Mouse (Mus musculus) spleen, adult 10 weeks (tissue): Measurements from ENCODE around the gene Grin3b. TPM values are rescaled to one million over a fixed set of nuclear protein-coding genes. Genes with fewer than 3 reads are reported as not detected.

Source experiments
- polyA plus RNA-seq: library from polyadenylated mRNA; stranded (reverse); fragments of 350-450 nt; fragmentation: Illumina TruSeq; extraction: RNeasy Lipid Tissue Mini Kit (QIAGEN cat#74804); gene quantifications from one replicate; pipeline ENCODE4 v1.2.3, GENCODE M21; 2015; ENCODE audit warnings: low replicate concordance; ENCODE audit not compliant: insufficient read depth

Gene Grin3b
- not detected for polyA plus RNA-seq

DNA sequence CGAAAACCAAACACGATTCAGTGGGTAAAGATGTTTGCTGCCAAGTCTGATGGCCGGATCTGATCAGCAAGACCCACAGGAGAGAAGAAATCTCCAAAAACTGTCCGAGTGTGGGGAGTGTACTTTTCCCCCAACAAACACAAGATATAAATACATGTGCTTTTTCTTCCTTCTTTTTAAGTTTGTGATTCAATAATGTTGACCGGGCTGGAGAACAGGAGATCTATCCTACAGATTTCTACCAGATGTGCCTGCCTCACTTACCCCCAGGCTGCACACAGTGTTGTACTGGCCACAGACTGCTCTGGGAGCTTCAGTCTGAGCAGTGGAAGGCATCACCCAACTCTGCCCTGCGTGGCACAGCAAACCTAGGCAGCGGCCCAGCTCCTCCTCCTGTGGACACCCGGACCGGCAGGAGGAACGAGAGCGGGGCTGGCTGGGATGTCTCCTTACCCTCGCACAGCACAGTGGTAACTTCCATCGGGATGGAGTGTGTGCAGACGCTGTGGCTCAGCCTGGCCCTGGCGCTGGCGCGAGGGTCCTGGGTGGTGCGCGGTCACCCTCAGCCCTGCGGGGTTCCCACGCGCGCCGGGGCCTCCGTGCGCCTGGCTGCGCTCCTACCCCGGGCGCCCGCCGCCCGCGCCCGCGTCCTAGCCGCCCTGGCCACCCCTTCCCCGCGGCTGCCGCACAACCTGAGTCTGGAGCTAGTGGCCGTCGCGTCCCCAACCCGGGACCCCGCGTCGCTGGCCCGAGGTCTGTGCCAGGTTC is at the start of gene Grin3b:
TSS of gene Grin3b (plus strand) at position 301 of the 768 bp plus-strand sequence.

DNA sequence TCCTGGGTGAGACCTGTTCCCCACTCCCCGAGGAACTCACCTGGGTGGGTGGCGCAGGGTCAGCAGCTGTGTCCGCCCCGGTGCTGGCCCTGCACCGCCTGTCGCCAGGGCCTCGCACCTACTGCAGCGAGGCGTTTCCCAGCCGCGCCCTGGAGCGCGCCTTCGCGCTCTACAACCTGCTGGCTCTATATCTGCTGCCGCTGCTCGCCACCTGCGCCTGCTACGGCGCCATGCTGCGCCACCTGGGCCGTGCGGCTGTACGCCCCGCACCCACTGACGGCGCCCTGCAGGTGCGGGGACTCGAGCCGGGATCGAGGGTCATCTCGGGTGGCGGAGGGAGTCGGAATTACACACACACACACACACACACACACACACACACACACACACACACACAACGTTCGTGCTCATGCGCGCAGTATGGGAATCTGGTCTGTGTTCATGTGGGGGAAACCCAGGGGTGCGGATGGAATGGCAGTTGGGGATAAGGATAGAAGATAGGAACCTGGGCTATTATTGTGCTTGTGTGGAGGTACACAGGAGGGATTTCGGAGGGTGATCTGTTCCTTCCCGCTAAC is 49.5 kb upstream of the Grin3b start, which contains the start of gene R3hdm4:
TSS of gene R3hdm4 (minus strand) at position 251 of the 578 bp plus-strand sequence.

DNA sequence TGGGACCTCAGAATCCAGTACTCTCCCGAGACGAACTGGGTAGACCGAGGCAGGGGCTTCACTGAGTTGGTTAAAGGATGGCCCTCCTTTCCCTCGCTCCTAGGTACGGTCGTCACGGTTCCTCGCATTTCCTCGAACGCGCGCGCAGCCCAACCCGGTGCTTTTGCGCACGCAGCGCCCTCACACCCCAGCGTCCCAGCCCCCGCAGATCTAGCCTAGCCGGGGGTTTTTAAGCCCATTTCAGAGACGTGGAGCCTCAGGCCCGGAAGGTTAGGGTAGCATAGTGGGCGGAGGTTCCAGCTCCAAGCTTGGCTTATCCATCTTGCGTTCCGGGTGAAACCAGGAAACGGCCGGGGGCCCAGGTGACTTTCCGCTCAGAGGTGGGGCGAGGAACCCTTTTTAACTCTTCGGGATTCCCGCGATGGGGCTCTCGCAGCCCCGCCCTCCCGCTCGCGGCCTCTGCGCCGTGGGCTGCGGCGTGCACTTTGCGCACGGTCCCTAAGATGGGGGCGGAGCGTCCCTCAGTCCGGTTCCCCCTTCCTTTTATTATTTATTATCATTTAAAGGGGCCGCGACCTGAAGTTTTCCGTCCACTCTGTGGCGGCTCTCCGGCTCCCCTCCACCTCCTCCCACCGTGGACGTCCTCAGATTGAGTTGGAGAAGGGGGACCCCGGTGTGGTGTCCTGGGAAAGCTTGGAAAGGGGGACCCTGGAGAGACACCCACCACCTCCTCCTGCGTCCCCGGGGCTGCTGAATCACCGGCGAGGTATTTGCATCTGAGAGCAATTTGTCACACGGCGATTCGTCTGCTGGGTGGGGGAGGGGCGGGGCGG is 43.8 kb upstream of the Grin3b start, which contains the start of gene Arid3a:
TSS of gene Arid3a (plus strand) at position 553 of the 833 bp plus-strand sequence.

DNA sequence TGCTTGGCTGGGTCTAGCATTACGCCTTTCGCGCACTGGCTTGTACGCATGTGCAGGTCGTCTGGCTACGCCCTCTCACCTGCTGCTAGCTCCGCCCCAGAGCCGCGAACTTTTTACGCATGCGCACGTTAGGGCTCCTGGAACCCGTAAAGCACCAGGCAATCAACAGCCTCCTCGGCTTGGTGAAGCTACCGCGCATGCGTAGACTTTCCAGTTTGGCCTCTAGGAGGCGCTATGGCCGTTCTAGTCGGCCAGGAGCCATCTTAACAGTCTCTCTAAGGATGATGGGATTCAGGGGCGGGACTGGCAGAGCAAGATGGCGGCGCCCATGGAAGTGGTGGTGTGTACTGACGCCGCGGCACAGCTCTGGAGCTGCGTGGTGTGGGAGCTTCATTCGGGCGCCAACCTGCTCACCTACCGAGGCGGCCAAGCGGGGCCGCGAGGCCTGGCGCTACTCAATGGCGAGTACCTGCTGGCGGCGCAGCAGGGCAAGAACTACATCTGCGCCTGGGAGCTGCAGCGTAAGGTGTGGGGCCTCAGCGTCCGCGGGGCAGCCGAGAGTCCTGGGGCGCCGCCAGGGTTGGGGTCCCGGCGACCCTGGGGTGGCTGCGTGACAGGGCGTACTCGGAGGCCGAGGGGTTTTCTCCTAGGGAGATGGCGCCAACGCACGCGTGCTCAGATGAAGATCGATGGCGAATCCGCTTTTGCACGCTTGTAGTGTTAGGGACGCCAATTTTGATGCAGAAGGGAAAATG is 10.5 kb upstream of the Grin3b start, which contains the start of gene Wdr18:
TSS of gene Wdr18 (plus strand) at position 306 of the 755 bp plus-strand sequence.

DNA sequence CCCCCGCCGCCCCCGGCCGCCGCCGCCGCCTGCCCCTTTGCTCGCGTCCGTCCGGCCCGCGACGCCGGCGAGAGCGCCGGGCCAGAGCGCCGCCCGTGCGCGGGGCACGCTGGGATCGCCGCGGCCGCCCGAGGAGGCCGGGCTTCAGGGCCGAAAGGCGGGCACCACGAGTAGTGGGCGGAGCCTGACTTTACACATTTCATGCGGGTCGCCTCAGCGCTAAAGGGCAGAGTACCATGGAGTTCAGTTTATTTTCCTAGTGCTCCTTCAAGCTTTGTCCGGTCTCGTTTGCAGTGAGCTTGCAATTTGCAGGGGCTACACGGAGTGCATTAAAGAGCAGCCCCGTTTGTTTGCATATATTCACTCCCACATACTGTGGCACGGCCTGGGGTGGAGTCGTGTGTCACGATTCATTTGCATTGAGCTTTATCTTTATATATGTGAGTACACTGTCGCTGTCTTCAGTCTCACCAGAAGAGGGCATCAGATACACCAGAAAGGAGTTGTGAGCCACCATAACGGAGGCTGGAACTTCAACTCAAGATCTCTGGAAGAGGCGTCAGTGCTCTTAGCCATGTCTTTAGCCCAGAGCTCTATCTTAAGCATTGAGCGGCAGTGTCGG is 13.8 kb downstream of the Grin3b start, which contains the start of gene Tmem259:
TSS of gene Tmem259 (minus strand) at position 136 of the 622 bp plus-strand sequence.

DNA sequence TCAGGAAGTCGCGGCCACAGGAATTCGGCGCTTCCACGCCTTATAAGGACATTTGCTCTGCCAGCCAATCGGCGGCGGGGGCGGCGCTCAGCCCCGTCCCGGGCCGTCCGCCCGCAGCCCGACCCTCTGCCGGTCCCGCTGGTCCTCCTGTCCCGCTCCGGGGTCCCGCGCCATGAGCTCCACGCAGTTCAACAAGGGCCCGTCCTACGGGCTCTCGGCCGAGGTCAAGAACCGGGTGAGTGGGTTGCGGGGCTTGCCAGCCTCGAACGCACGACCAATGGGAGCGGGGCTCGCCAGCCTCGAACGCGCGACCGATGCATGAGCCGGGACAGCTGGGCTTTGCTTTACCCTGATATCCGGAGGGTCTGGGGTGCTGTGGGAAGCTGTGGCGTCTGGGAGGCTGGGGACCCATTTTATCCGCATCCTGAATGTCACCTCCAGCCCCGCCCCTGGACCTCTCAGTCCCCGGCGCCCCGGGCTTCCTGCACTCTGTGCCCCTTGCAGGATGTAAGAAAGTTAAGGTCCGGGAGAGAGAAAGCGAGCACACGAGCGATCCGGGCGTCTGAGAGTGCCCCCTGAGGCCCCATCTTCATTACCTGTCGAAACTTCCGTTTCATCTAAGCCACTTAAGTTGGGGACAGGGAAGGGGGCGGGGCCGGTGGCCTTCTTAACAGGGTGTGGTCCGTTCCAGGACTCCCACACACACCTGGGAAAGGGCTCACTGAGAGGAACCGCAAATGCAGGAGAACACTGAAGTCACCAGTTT is 18.2 kb downstream of the Grin3b start, which contains the start of gene Cnn2:
TSS of gene Cnn2 (plus strand) at position 79 of the 766 bp plus-strand sequence.

DNA sequence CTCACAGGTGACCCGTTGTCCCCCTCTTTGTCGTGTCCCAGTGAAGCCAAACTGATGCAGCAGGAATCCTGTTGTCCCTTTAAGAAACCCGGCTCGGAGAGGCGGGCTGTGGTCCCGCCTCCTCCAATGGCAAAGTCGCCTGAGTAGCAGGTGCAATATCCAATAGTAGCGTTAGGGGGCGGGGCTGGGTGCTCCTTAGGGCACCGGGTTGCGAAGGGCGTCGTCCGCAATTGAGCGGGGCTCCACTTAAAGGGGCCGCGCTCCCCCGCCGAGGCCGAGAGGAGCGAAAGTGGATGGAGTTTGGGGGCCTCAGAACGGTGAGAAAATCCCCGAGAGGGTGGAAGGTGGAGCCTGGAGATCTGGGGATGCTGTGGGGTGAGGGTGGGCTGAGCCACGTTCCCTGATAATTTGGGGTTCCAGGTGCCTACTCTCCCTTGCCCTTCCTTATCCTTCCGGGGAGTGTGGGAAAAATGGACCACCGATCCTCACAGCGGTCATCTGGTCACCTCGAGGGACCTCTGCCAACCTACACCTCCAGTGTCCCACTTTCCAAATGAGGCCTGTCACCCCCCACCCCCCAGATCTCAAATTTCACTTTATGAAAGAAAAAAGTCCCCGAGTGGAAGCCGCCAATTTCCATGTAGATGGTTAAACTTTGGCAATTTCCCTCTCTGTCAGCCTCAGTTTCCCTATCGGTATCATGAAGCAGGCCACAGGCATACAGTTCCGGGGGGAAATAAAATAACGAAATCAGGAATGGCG is 25.9 kb downstream of the Grin3b start, which contains the start of gene Abca7:
TSS of gene Abca7 (plus strand) at position 223 of the 762 bp plus-strand sequence.

DNA sequence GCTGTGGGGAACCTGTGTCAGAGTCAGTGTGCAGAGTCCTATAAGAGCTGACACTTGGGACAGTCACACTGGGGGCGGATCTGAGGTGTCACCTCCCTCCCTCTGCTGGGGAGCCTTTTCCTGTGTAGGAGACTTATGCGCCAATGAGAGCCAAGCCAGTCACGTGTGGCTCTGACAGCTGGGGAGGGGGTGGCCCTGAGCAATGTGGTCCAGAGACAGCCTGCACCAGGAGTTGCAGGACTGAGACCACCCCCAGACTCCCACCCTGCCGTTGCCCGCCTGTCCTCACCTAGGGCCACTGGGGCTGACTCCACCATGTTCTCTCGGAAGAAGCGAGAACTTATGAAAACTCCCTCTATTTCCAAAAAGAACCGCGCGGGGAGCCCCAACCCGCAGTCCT is 46.0 kb downstream of the Grin3b start, which contains the start of gene Arhgap45:
TSS of gene Arhgap45 (plus strand) at position 143 of the 400 bp plus-strand sequence.

Other genes starting within 250 kb of the Grin3b start
- 16.0 TPM for gene Polrmt, start 224.1 kb upstream of the Grin3b start, polyA plus RNA-seq
- not detected for gene Fgf22, start 215.6 kb upstream of the Grin3b start, polyA plus RNA-seq
- 5.5 TPM for gene Rnf126, start 203.8 kb upstream of the Grin3b start, polyA plus RNA-seq
- 1.2 TPM for gene Fstl3, start 193.4 kb upstream of the Grin3b start, polyA plus RNA-seq
- 0.25 TPM for gene Prss57, start 179.8 kb upstream of the Grin3b start, polyA plus RNA-seq
- gene Palm, start 177.1 kb upstream of the Grin3b start, polyA plus RNA-seq = 3.1 TPM
- gene Misp, start 149.7 kb upstream of the Grin3b start, polyA plus RNA-seq = not detected
- 156 TPM for gene Ptbp1, start 116.3 kb upstream of the Grin3b start, polyA plus RNA-seq
- not detected for gene Prtn3, start 96.2 kb upstream of the Grin3b start, polyA plus RNA-seq
- gene Plppr3, start 96.1 kb upstream of the Grin3b start, polyA plus RNA-seq = 0.47 TPM
- 0.35 TPM for gene Elane, start 84.5 kb upstream of the Grin3b start, polyA plus RNA-seq
- gene Cfd, start 79.9 kb upstream of the Grin3b start, polyA plus RNA-seq = 1.0 TPM
- gene Med16, start 61.8 kb upstream of the Grin3b start, polyA plus RNA-seq = 3.4 TPM
- not detected for gene Gm26602, start 59.9 kb upstream of the Grin3b start, polyA plus RNA-seq
- gene Kiss1r, start 53.7 kb upstream of the Grin3b start, polyA plus RNA-seq = 0.33 TPM
- 52.3 TPM for gene R3hdm4, start 49.5 kb upstream of the Grin3b start, polyA plus RNA-seq
- gene Arid3a, start 43.7 kb upstream of the Grin3b start, polyA plus RNA-seq = 8.9 TPM
- 10.6 TPM for gene Wdr18, start 10.6 kb upstream of the Grin3b start, polyA plus RNA-seq
- 23.2 TPM for gene Tmem259, start 13.6 kb downstream of the Grin3b start, polyA plus RNA-seq
- gene Cnn2, start 17.9 kb downstream of the Grin3b start, polyA plus RNA-seq = 160 TPM
- 10.9 TPM for gene Abca7, start 25.8 kb downstream of the Grin3b start, polyA plus RNA-seq
- 93.1 TPM for gene Arhgap45, start 45.9 kb downstream of the Grin3b start, polyA plus RNA-seq
- gene Polr2e, start 69.1 kb downstream of the Grin3b start, polyA plus RNA-seq = 19.3 TPM
- 128 TPM for gene Gpx4, start 76.5 kb downstream of the Grin3b start, polyA plus RNA-seq
- 22.6 TPM for gene Sbno2, start 134.9 kb downstream of the Grin3b start, polyA plus RNA-seq
- gene Stk11, start 145.1 kb downstream of the Grin3b start, polyA plus RNA-seq = 58.7 TPM
- 23.7 TPM for gene Atp5d, start 167.9 kb downstream of the Grin3b start, polyA plus RNA-seq
- gene Cbarp, start 170.1 kb downstream of the Grin3b start, polyA plus RNA-seq = 1.2 TPM
- gene Midn, start 177.6 kb downstream of the Grin3b start, polyA plus RNA-seq = 29.3 TPM
- gene Cirbp, start 195.3 kb downstream of the Grin3b start, polyA plus RNA-seq = 81.8 TPM
- 13.5 TPM for gene 1600002K03Rik, start 202.2 kb downstream of the Grin3b start, polyA plus RNA-seq
- gene Efna2, start 208.8 kb downstream of the Grin3b start, polyA plus RNA-seq = 0.35 TPM